Comparison of ENCODE assay signal across 8 mouse cellular contexts in genomic region chr4:138943730-138944129, GRCm38 (mm10). TPM values are rescaled to one million over a fixed set of nuclear protein-coding genes. Genes with fewer than 3 reads are reported as not detected.
DNase-seq lines count a peak whose midpoint lies in the region; ATAC-seq and TF ChIP-seq lines count a peak whose summit lies in the region.

No protein-coding gene starts in this region.

- H3K9me3 ChIP-seq in G1E (replicated peaks): no peaks in the 10 kb centered on the region

- H3K4me1 ChIP-seq in G1E (ENCODE audit: insufficient read depth, low read depth, low read length): peaks cover 31% of the 10 kb centered on the region

- ATAC-seq in G1E (ENCODE audit: extremely low read depth, insufficient number of reproducible peaks, low FRiP score, poor library complexity, severe bottlenecking): peak; percentile 92
- peak; percentile 100 for ATAC-seq in megakaryocyte, adult 5-6 weeks (ENCODE audit: poor library complexity, severe bottlenecking)
- no peak for ATAC-seq in cerebellum, adult (ENCODE audit: insufficient number of reproducible peaks, low FRiP score, low TSS enrichment)

- H3K36me3 ChIP-seq in G1E (replicated peaks): no peaks in the 10 kb centered on the region

- H3K27me3 ChIP-seq in G1E (ENCODE audit: insufficient read depth, low read length): peaks cover 19% of the 10 kb centered on the region

- DNase-seq in G1E (ENCODE audit: low spot score): peak; percentile 79
- DNase-seq in adrenal gland, postnatal 14 days: peak; percentile 91
- peak; percentile 53 for DNase-seq in forelimb bud, embryonic 11.5 days (ENCODE audit: low read depth, low spot score)
- peak; percentile 85 for DNase-seq in heart, postnatal 4 days
- peak; percentile 50 to 58 for DNase-seq in left cerebral cortex, adult 18-20 months (ENCODE audit: low spot score in 2 of 2)
- DNase-seq in spleen, adult 18-20 months: peak; percentile 77 to 93

- H3K4me3 ChIP-seq in G1E (ENCODE audit: low read depth, low read length): peak overlapping the region; percentile 64

- TF ChIP-seq CTCF in G1E (IDR thresholded peaks at IDR 0.05; ENCODE audit: low read depth, low read length): peak; percentile 35; the same call in 1 of the 2 replicates

RNA-seq across cellular contexts. Expression of gene Rnf186, which starts 23.2 kb away (rescaled TPM):
- total RNA-seq in G1E (2014; fragmentation: Nextera tagmentation) (not detected in 2 replicates), G1E (2017) (0.12 and 0.27 TPM in 2 replicates)
- polyA plus RNA-seq in G1E (2012): not detected in 2 replicates
- total RNA-seq in adrenal gland, postnatal 14 days (2021): not detected in 2 replicates
- total RNA-seq in heart, postnatal 4 days (2021): not detected
- total RNA-seq in left cerebral cortex, adult 18-20 months (2021): not detected
- not detected in 2 replicates for total RNA-seq in megakaryocyte, adult 5-6 weeks (2015)
- total RNA-seq in megakaryocyte, adult 5-6 weeks (2017): not detected in 2 replicates

RNA-seq across cellular contexts. Expression of gene Tmco4, which starts 29.0 kb away (rescaled TPM):
- total RNA-seq in G1E (2014; fragmentation: Nextera tagmentation) (8.8 and 11.6 TPM in 2 replicates), G1E (2017) (16.3 and 16.5 TPM in 2 replicates)
- polyA plus RNA-seq in G1E (2012): 17.1 and 19.8 TPM in 2 replicates
- total RNA-seq in adrenal gland, postnatal 14 days (2021): 14.0 and 15.8 TPM in 2 replicates
- total RNA-seq in heart, postnatal 4 days (2021): 10 to 100 TPM; 11.7 to 14.2 TPM
- total RNA-seq in left cerebral cortex, adult 18-20 months (2021): 1 to 10 TPM; 2.1 to 2.3 TPM
- 5.2 and 7.0 TPM in 2 replicates for total RNA-seq in megakaryocyte, adult 5-6 weeks (2015)
- total RNA-seq in megakaryocyte, adult 5-6 weeks (2017): 17.6 TPM in 2 replicates

RNA-seq across cellular contexts. Expression of gene Otud3, which starts 30.0 kb away (rescaled TPM):
- total RNA-seq in G1E (2014; fragmentation: Nextera tagmentation) (2.9 and 5.4 TPM in 2 replicates), G1E (2017) (11.0 and 11.7 TPM in 2 replicates)
- polyA plus RNA-seq in G1E (2012): 11.8 and 14.5 TPM in 2 replicates
- 11.0 and 12.1 TPM in 2 replicates for total RNA-seq in adrenal gland, postnatal 14 days (2021)
- 1 to 10 TPM; 7.5 to 9.3 TPM for total RNA-seq in heart, postnatal 4 days (2021)
- 10 to 100 TPM; 14.8 to 17.1 TPM for total RNA-seq in left cerebral cortex, adult 18-20 months (2021)
- 3.3 TPM in 2 replicates for total RNA-seq in megakaryocyte, adult 5-6 weeks (2015)
- 9.5 TPM in 2 replicates for total RNA-seq in megakaryocyte, adult 5-6 weeks (2017)
